Mouse (Mus musculus) olfactory bulb, adult 2 months (tissue): Measurements from ENCODE around the gene Slc4a3. TPM values are rescaled to one million over a fixed set of nuclear protein-coding genes. Genes with fewer than 3 reads are reported as not detected.

ENCODE experiments used
- H3K27ac ChIP-seq: fragments of 200-500 bp; 2 replicates; pipeline ENCODE4 v1.5.1; 2012; ENCODE audit warnings: low read depth, low read length; ENCODE audit not compliant: insufficient read depth
- H3K4me1 ChIP-seq: fragments of 200-500 bp; 2 replicates; pipeline ENCODE4 v1.6.1; 2012; ENCODE audit warnings: low read length; ENCODE audit not compliant: control insufficient read depth, insufficient read depth
- H3K4me3 ChIP-seq: fragments of 200-500 bp; 2 replicates; pipeline ENCODE4 v1.5.1; 2012; ENCODE audit warnings: mild to moderate bottlenecking, low read depth, low read length, moderate library complexity; ENCODE audit not compliant: insufficient read depth
- CTCF ChIP-seq: fragments of 200-500 bp; IDR thresholded peaks from 2 replicates; pipeline ENCODE4 v1.5.1; 2012; ENCODE audit warnings: low read depth, mild to moderate bottlenecking, low read length, moderate library complexity; ENCODE audit not compliant: insufficient read depth
- POLR2A ChIP-seq: fragments of 200-500 bp; IDR thresholded peaks from 2 replicates; pipeline ENCODE4 v1.6.1; 2012; ENCODE audit warnings: mild to moderate bottlenecking, low read depth, low read length, moderate library complexity; ENCODE audit not compliant: insufficient read depth
- WGBS: fragments of 180-500 bp; shearing (Covaris S2); methylation state at CpG from one replicate; pipeline ENCODE4 v1.1.7; 2018; 5-methylcytosine and 5-hydroxymethylcytosine counted together
- polyA plus RNA-seq: library from polyadenylated mRNA; stranded (reverse); fragments of >200 nt; gene quantifications from 2 replicates; pipeline ENCODE4 v1.2.4, GENCODE M21; 2012; ENCODE audit warnings: low replicate concordance; ENCODE audit not compliant: missing spikeins, insufficient read depth, insufficient read length

The Slc4a3 gene
- polyA plus RNA-seq, 1 experiment = not detected

DNA sequence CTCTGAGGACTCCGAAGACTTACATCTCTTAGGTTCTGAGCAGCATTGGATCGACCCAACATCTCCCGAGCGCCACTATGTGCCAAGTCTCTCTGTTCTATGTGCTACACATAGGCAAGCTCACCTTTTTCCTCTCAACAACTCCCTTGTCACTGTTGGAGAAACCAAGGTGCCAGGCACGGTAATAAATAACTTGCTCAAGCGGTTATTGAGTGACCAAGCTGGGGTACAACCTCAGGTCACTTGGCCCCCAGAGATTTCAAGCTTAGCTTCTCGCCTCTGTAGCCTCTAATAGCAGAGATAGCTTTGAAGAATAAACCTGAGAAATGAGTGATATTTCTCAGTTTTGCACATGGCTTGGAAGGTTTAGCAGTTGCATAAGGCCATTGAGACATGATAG is 4.6 kb upstream of the Slc4a3 start:
- WGBS = 93% methylated on average over 7 of the region's 7 CpGs
- H3K27ac ChIP-seq = no peak overlapping the region
- H3K4me3 ChIP-seq = no peak overlapping the region
- peaks cover 9% of the 10 kb centered on the region for H3K4me1 ChIP-seq
- TF ChIP-seq POLR2A (no peak), CTCF (no peak)

DNA sequence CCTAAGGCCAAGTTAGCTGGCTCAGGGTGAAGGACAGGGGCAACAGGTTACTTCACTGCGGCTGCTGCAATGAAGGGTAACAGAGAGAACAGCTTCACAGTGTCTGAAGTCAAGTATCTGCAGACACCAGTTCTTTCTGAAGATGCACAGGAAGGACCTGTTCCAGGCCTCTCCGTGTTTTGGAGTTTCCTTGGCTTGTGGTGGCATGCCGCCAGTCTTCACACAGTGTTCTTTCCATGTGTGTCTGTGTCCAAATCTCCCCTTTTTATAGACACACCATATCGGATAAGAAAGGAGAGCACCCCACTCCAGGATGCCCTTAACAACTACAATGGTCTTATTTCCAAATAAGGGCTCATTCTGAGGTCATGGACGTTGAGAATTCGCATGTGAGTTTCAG is 1.7 kb upstream of the Slc4a3 start:
- no peak for TF ChIP-seq CTCF
- no peak for TF ChIP-seq POLR2A
- WGBS = 86% methylated on average over 6 of the region's 6 CpGs
- Histone ChIP-seq H3K27ac (no peak overlapping the region), H3K4me1 (peaks cover 35% of the 10 kb centered on the region), H3K4me3 (no peak overlapping the region)

- WGBS = 94% methylated on average over 13 of the region's 13 CpGs
- peaks cover 50% of the 10 kb centered on the region for H3K4me1 ChIP-seq
- no peak overlapping the region for H3K27ac ChIP-seq
- H3K4me3 ChIP-seq = peak overlapping the region; percentile 97
- TF ChIP-seq POLR2A = no peak
- TF ChIP-seq CTCF = no peak
These were observed 1.3 kb downstream of the Slc4a3 start for GRCm38 (mm10) chr1:75547351-75547750.

DNA sequence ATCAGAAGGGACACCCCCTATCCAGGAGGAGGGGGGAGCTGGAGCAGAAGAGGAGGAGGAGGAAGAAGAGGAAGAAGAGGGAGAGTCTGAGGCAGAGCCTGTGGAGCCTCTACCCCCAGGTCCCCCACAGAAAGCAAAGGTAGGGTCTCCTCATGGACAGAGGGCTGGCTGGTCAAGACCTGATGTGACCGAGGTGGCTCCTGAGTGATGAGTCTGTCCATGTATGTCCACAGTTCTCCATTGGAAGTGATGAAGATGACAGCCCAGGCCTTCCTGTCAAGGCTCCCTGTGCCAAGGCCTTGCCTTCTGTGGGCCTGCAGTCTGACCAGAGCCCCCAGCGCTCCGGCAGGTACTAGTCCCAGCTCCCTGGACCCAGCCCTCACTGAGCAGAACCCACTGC is 2.0 kb downstream of the Slc4a3 start:
- no peak overlapping the region for H3K4me3 ChIP-seq
- peaks cover 50% of the 10 kb centered on the region for H3K4me1 ChIP-seq
- no peak overlapping the region for H3K27ac ChIP-seq
- WGBS = 100% methylated on average over 3 of the region's 3 CpGs
- TF ChIP-seq POLR2A = no peak
- no peak for TF ChIP-seq CTCF

- H3K27ac ChIP-seq = no peak overlapping the region
- H3K4me1 ChIP-seq = peaks cover 50% of the 10 kb centered on the region
- TF ChIP-seq CTCF (no peak), POLR2A (no peak)
- WGBS = 77% methylated on average over 17 of the region's 17 CpGs
- H3K4me3 ChIP-seq = no peak overlapping the region
These were observed 2.8 kb downstream of the Slc4a3 start for GRCm38 (mm10) chr1:75548871-75549270.

DNA sequence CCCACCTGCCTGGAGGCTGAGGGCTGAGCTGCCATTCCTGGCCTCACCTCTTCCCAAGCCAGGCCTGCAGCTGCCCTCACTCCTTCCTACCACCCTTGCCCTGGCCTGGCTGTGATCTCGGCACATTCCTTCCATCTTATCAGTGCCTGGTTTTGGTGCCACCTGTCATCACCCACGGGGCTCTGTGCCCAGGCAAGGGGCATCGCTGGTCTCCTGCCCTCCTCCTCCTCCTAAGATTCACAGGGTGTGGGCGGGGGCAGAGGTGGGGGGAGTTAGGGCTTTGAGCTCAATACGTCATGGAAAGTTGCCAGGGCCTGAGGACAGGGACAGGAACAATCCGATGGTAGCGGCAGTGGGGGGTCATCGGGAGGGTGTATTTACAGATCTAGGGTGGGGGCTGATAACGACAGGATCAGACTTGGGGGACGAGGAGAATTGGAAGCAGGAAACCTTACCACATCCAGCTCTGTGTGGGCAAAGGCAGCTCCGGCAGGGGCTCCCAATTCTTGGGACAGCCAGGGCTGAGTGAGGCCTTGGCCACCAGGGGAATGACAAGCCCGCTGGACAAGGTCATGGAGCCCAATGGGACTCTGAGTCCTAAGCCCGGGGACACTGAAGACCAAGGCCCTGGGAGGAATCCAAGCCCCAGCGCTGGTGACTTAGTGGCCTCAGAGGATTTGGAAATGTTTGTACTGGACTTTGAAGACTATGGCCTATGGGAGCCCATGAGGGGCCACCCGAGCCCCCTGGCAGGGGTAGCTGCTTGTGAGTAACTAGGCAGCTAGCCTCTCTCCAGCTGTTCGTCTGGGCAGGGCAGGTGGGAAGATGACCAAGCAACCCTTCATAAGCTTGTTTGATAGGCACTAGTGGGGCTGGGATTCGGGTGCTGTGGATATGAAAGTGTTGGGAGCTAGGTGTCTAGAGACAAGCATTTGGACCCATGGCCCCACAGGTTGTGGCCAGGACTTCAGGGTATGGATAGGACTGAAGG is 3.5 kb downstream of the Slc4a3 start:
- Histone ChIP-seq H3K4me1 (peaks cover 50% of the 10 kb centered on the region), H3K27ac (no peak overlapping the region), H3K4me3 (no peak overlapping the region)
- TF ChIP-seq POLR2A = no peak
- no peak for TF ChIP-seq CTCF
- 63% methylated on average over 17 of the region's 17 CpGs for WGBS

DNA sequence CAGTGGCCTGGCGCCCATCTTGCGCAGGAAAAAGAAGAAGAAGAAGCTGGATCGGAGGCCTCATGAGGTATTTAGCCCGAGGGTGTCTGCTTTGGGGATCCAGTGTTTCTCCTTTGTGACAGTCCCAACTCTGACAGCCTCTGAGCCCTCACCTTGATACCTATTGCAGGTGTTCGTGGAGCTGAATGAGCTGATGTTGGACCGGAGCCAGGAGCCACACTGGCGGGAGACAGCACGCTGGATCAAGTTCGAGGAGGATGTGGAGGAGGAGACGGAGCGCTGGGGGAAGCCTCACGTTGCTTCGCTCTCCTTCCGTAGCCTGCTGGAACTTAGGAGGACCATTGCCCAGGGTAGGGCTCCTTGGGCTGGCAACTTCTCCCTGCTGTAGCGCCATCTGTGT is 4.5 kb downstream of the Slc4a3 start:
- WGBS = 66% methylated on average over 15 of the region's 15 CpGs
- H3K4me3 ChIP-seq = no peak overlapping the region

GRCm38 (mm10) chr1:75555680-75556079 is 9.6 kb downstream of the Slc4a3 start:
- 84% methylated on average over 7 of the region's 7 CpGs for WGBS
- peaks cover 34% of the 10 kb centered on the region for H3K4me1 ChIP-seq
- H3K4me3 ChIP-seq = no peak overlapping the region
- H3K27ac ChIP-seq = no peak overlapping the region
- TF ChIP-seq POLR2A (no peak), CTCF (no peak)

More for the DNA sequence above, 4.5 kb downstream of the Slc4a3 start:
- Histone ChIP-seq H3K4me1 (peaks cover 45% of the 10 kb centered on the region), H3K27ac (no peak overlapping the region)
- no peak for TF ChIP-seq POLR2A
- TF ChIP-seq CTCF = no peak

GRCm38 (mm10) chr1:75556143-75556781 is 10.2 kb downstream of the Slc4a3 start:
- TF ChIP-seq POLR2A (no peak), CTCF (no peak)
- 71% methylated on average over 9 of the region's 9 CpGs for WGBS
- peaks cover 31% of the 10 kb centered on the region for H3K4me1 ChIP-seq
- no peak overlapping the region for H3K27ac ChIP-seq
- H3K4me3 ChIP-seq = no peak overlapping the region
